8 mouse cellular contexts compared by ENCODE assay signal in genomic region chr1:136550851-136551540, GRCm38 (mm10).
DNase-seq lines count a peak whose midpoint lies in the region; ATAC-seq and TF ChIP-seq lines count a peak whose summit lies in the region.

No protein-coding gene starts in this region.

- intact Hi-C loops in heart, adult 2 months (cut with DNase I) = loop anchor here (1.0 to 5.0 kb wide), 3 partner anchors 188 to 1496 kb away; no protein-coding TSS in a partner anchor
- intact Hi-C loops in left cerebral cortex, postnatal 36 days (cut with DNase I) = loop anchor here (2.0 to 10.0 kb wide), 4 partner anchors 76 to 1494 kb away; no protein-coding TSS in a partner anchor

- H3K4me1 ChIP-seq in heart, adult 2 months (ENCODE audit: control insufficient read depth, insufficient read depth, low read length) = no peaks in the 10 kb centered on the region
- peaks cover 4% of the 10 kb centered on the region; the same call in 1 of the 2 replicates for H3K4me1 ChIP-seq in intestine, embryonic 14.5 days (replicated peaks; ENCODE audit: control insufficient read depth, insufficient read depth, low read length)

- no peak overlapping the region for H3K4me3 ChIP-seq in heart, adult 2 months
- H3K4me3 ChIP-seq in intestine, embryonic 14.5 days (ENCODE audit: low read depth, low read length) = no peak overlapping the region
- no peak overlapping the region for H3K4me3 ChIP-seq in myocyte

- peak; percentile 88; the same call in 1 of the 2 replicates for TF ChIP-seq EP300 in heart, adult 2 months (IDR thresholded peaks at IDR 0.05; ENCODE audit: insufficient read depth, low read depth, low read length)

- H3K9me3 ChIP-seq in intestine, embryonic 14.5 days (ENCODE audit: control insufficient read depth, low read length) = no peaks in the 10 kb centered on the region

- DNase-seq in heart, adult 2 months = peak; percentile 68 to 82
- no peak for DNase-seq in heart, adult 11 months
- DNase-seq in cerebellum, adult 9-10 months = peak; percentile 72
- DNase-seq in frontal cortex, adult 2 months (ENCODE audit: extremely low spot score in 1 of 2, low spot score in 1 of 2) = peak; percentile 68 to 96
- peak; percentile 93 for DNase-seq in intestine, embryonic 14.5 days (ENCODE audit: low spot score)
- DNase-seq in left cerebral cortex, postnatal 36 days (ENCODE audit: low spot score in 2 of 2) = peak; percentile 80 to 83
- peak; percentile 37 to 51 for DNase-seq in spleen, postnatal 36 days (ENCODE audit: low spot score in 2 of 2)

- WGBS in heart, adult 2 months = 23% methylated on average over 16 of the region's 16 CpGs
- WGBS in intestine, embryonic 14.5 days = 29% methylated on average over 16 of the region's 16 CpGs

- no peaks in the 10 kb centered on the region for H3K79me2 ChIP-seq in heart, adult 2 months (replicated peaks; ENCODE audit: control insufficient read depth, insufficient read depth, low read length)
- H3K79me2 ChIP-seq in myocyte (ENCODE audit: control insufficient read depth, insufficient read depth) = no peaks in the 10 kb centered on the region

- no peak overlapping the region for H3K4me2 ChIP-seq in intestine, embryonic 14.5 days (ENCODE audit: low read length)
- peak overlapping the region; percentile 39 for H3K4me2 ChIP-seq in myocyte (ENCODE audit: low read depth)

- H3K36me3 ChIP-seq in heart, adult 2 months (ENCODE audit: control insufficient read depth, insufficient read depth, low read length) = no peaks in the 10 kb centered on the region
- H3K36me3 ChIP-seq in intestine, embryonic 14.5 days (ENCODE audit: control insufficient read depth, insufficient read depth, low read length) = no peaks in the 10 kb centered on the region
- no peaks in the 10 kb centered on the region for H3K36me3 ChIP-seq in myocyte (ENCODE audit: control insufficient read depth, insufficient read depth)

- TF ChIP-seq POLR2A in heart, adult 2 months (IDR thresholded peaks at IDR 0.05; ENCODE audit: insufficient read depth, low read depth, low read length) = no peak
- TF ChIP-seq POLR2A in myocyte (IDR thresholded peaks at IDR 0.05; ENCODE audit: insufficient read length, low read depth) = no peak

- no peak overlapping the region for H3K27ac ChIP-seq in heart, adult 2 months
- no peak overlapping the region for H3K27ac ChIP-seq in intestine, embryonic 14.5 days (ENCODE audit: low read depth)

- no peaks in the 10 kb centered on the region for H3K27me3 ChIP-seq in heart, adult 2 months (ENCODE audit: control insufficient read depth, insufficient read depth, low read length)
- H3K27me3 ChIP-seq in intestine, embryonic 14.5 days (replicated peaks; ENCODE audit: control insufficient read depth, insufficient read depth, low read length) = no peaks in the 10 kb centered on the region
- no peaks in the 10 kb centered on the region for H3K27me3 ChIP-seq in myocyte (ENCODE audit: control insufficient read depth, insufficient read depth, insufficient read length)

- H3K9ac ChIP-seq in heart, adult 2 months (ENCODE audit: low read depth, low read length) = no peak overlapping the region
- no peak overlapping the region for H3K9ac ChIP-seq in intestine, embryonic 14.5 days (ENCODE audit: low read length)

- no peak for ATAC-seq in intestine, embryonic 14.5 days (replicated peaks; ENCODE audit: low FRiP score, low TSS enrichment, low read depth)

- no peak overlapping the region for H3ac ChIP-seq in myocyte (ENCODE audit: control insufficient read depth, insufficient read length)

- peak; percentile 99 for TF ChIP-seq CTCF in heart, adult 2 months (IDR thresholded peaks at IDR 0.05)

TF ChIP-seq in myocyte, 11 proteins besides CTCF, POLR2A, EP300 and RAD21:
- no peak for TF ChIP-seq MAX (IDR thresholded peaks at IDR 0.05; ENCODE audit: low read depth)
- no peak for TF ChIP-seq POLR2AphosphoS2 (IDR thresholded peaks at IDR 0.05; ENCODE audit: insufficient read length, low read depth)
- no peak for TF ChIP-seq MYOG (IDR thresholded peaks at IDR 0.05; ENCODE audit: control insufficient read depth in 1 of 3, insufficient read depth in 1 of 3, insufficient read length in 2 of 3, low read depth in 2 of 3)
- no peak for TF ChIP-seq TCF3 (IDR thresholded peaks at IDR 0.05; ENCODE audit: insufficient read length, low read depth)
